Mouse (Mus musculus) kidney, embryonic 16.5 days (tissue): ENCODE data around the gene Ulbp1. TPM values are rescaled to one million over a fixed set of nuclear protein-coding genes. Genes with fewer than 3 reads are reported as not detected.

ENCODE experiments used
- ATAC-seq: fragments of 200-750 bp; cut with Nextera tagmentation; 2 replicates; pipeline ENCODE4 v1.8.0; 2017; ENCODE audit warnings: moderate TSS enrichment; ENCODE audit not compliant: low FRiP score, low TSS enrichment
- H3K27ac ChIP-seq: fragments of 300-500 bp; sonication (generic); 2 replicates; pipeline ENCODE4 v1.5.1; 2014; ENCODE audit warnings: low read length
- H3K27me3 ChIP-seq: fragments of 300-500 bp; sonication (generic); 2 replicates; pipeline ENCODE4 v1.6.1; 2014; ENCODE audit warnings: low read length, control low read depth, mixed read lengths; ENCODE audit not compliant: insufficient read depth
- H3K36me3 ChIP-seq: fragments of 300-500 bp; sonication (generic); 2 replicates; pipeline ENCODE4 v1.6.1; 2014; ENCODE audit warnings: low read length, control low read depth, mixed read lengths; ENCODE audit not compliant: insufficient read depth
- H3K4me1 ChIP-seq: fragments of 300-500 bp; sonication (generic); 2 replicates; pipeline ENCODE4 v1.6.1; 2014; ENCODE audit warnings: low read length, control low read depth, mixed read lengths; ENCODE audit not compliant: insufficient read depth
- H3K4me2 ChIP-seq: fragments of 300-500 bp; sonication (generic); replicated peaks from 2 replicates; pipeline ENCODE4 v1.6.1; 2014; ENCODE audit warnings: low read depth, low read length
- H3K4me3 ChIP-seq: fragments of 300-500 bp; sonication (generic); 2 replicates; pipeline ENCODE4 v1.5.1; 2014; ENCODE audit warnings: mild to moderate bottlenecking, low read length
- H3K9ac ChIP-seq: fragments of 300-500 bp; sonication (generic); replicated peaks from 2 replicates; pipeline ENCODE4 v1.6.1; 2014; ENCODE audit warnings: low read length
- H3K9me3 ChIP-seq: fragments of 300-500 bp; sonication (generic); 2 replicates; pipeline ENCODE4 v1.6.1; 2016; ENCODE audit warnings: low read length, control low read depth
- WGBS: fragments of 180-500 bp; shearing (Covaris S2); extraction: QIAGEN DNeasy Blood & Tissue Kit; methylation state at CpG from one replicate; pipeline ENCODE4 v1.1.7; 2014; 5-methylcytosine and 5-hydroxymethylcytosine counted together
- polyA plus RNA-seq: library from polyadenylated mRNA; unstranded; fragments of >200 nt; fragmentation: Nextera tagmentation; extraction: Ambion mirVana; gene quantifications from 2 replicates; pipeline ENCODE4 v1.2.1, GENCODE M21; 2015

Ulbp1 gene
- polyA plus RNA-seq, 1 experiment from 2014 or later = 2.5 TPM

GRCm38 (mm10) chr10:7393143-7394035 lies 80.0 kb downstream of the Ulbp1 start:
- H3K27me3 ChIP-seq = peaks cover 19% of the 10 kb centered on the region
- H3K4me3 ChIP-seq = peak overlapping the region; percentile 70
- H3K4me1 ChIP-seq = peaks cover 9% of the 10 kb centered on the region
- no peaks in the 10 kb centered on the region for H3K36me3 ChIP-seq
- H3K9me3 ChIP-seq = no peaks in the 10 kb centered on the region
- peak; percentile 55 for ATAC-seq
- WGBS = 9% methylated on average over 55 of the region's 55 CpGs
- H3K9ac ChIP-seq = peak overlapping the region; percentile 38
- H3K4me2 ChIP-seq = peak overlapping the region; percentile 98
- H3K27ac ChIP-seq = no peak overlapping the region

GRCm38 (mm10) chr10:7391935-7392930 lies 81.2 kb downstream of the Ulbp1 start:
- H3K4me2 ChIP-seq = peak overlapping the region; percentile 98
- H3K27me3 ChIP-seq = peaks cover 19% of the 10 kb centered on the region
- under 1% methylated on average over 73 of the region's 73 CpGs for WGBS
- peaks cover 9% of the 10 kb centered on the region for H3K4me1 ChIP-seq
- H3K4me3 ChIP-seq = peak overlapping the region; percentile 70
- H3K9ac ChIP-seq = peak overlapping the region; percentile 63
- H3K36me3 ChIP-seq = no peaks in the 10 kb centered on the region
- ATAC-seq = peak; percentile 44
- H3K27ac ChIP-seq = no peak overlapping the region
- H3K9me3 ChIP-seq = no peaks in the 10 kb centered on the region

- ATAC-seq = peak; percentile 56; the same call in 1 of the 2 replicates
- H3K27me3 ChIP-seq = peaks cover 19% of the 10 kb centered on the region
- WGBS = under 1% methylated on average over 16 of the region's 20 CpGs
- H3K36me3 ChIP-seq = no peaks in the 10 kb centered on the region
- H3K4me1 ChIP-seq = peaks cover 9% of the 10 kb centered on the region
- peak overlapping the region; percentile 70 for H3K4me3 ChIP-seq
- H3K27ac ChIP-seq = no peak overlapping the region
- H3K9ac ChIP-seq = peak overlapping the region; percentile 63
- H3K4me2 ChIP-seq = peak overlapping the region; percentile 98
- H3K9me3 ChIP-seq = no peaks in the 10 kb centered on the region
Measured at GRCm38 (mm10) chr10:7391561-7391934, 81.9 kb downstream of the Ulbp1 start.

GRCm38 (mm10) chr10:7391108-7391507 lies 82.3 kb downstream of the Ulbp1 start:
- H3K36me3 ChIP-seq = no peaks in the 10 kb centered on the region
- H3K9ac ChIP-seq = peak overlapping the region; percentile 63
- H3K27ac ChIP-seq = no peak overlapping the region
- peaks cover 19% of the 10 kb centered on the region for H3K27me3 ChIP-seq
- peak; percentile 71 for ATAC-seq
- WGBS = under 1% methylated on average over 31 of the region's 31 CpGs
- peak overlapping the region; percentile 98 for H3K4me2 ChIP-seq
- H3K9me3 ChIP-seq = no peaks in the 10 kb centered on the region
- H3K4me1 ChIP-seq = peaks cover 9% of the 10 kb centered on the region
- H3K4me3 ChIP-seq = peak overlapping the region; percentile 70

Other genes starting within 250 kb of the Ulbp1 start
- gene Lrp11, start 116.2 kb upstream of the Ulbp1 start, polyA plus RNA-seq = 1.5 and 1.7 TPM in 2 replicates
- 52.2 and 56.8 TPM in 2 replicates for gene Nup43, start 193.9 kb upstream of the Ulbp1 start, polyA plus RNA-seq
- 120 and 124 TPM in 2 replicates for gene Pcmt1, start 207.5 kb upstream of the Ulbp1 start, polyA plus RNA-seq
- 7.4 and 9.4 TPM in 2 replicates for gene Lats1, start 207.6 kb upstream of the Ulbp1 start, polyA plus RNA-seq